ENCODE assay signal across 9 mouse cellular contexts in genomic region chr17:79714368-79714895, GRCm38 (mm10). TPM values are rescaled to one million over a fixed set of nuclear protein-coding genes. Genes with fewer than 3 reads are reported as not detected.
A peak's percentile ranks its signal among the peaks of the same experiment; 100 is the strongest.
DNase-seq lines count a peak whose midpoint lies in the region; ATAC-seq lines count a peak whose summit lies in the region.
"Had no signal": no experiment of that assay in that cellular context is flagged by ENCODE, and none has a peak within 500 bp of the region (broad histone marks: within the 10 kb centered on the region; RNA-seq: fewer than 3 reads in every experiment).

No protein-coding gene starts in this region.

- H3K4me3 ChIP-seq in brown adipose tissue, adult 24 weeks (ENCODE audit: insufficient read depth, low read depth, low read length): peak overlapping the region; percentile 59
- H3K4me3 ChIP-seq in hindbrain, embryonic 13.5 days: peak overlapping the region; percentile 47
- peak overlapping the region; percentile 42 for H3K4me3 ChIP-seq in midbrain, embryonic 15.5 days
- H3K4me3 ChIP-seq: erythroblast, embryonic 14.5 days had no signal

- no peaks in the 10 kb centered on the region for H3K9me3 ChIP-seq in hindbrain, embryonic 13.5 days
- H3K9me3 ChIP-seq in midbrain, embryonic 15.5 days: no peaks in the 10 kb centered on the region

- 0 out of 2 replicates have a peak overlapping the region, but pooled peaks have one; percentile 41 for H3K27ac ChIP-seq in brown adipose tissue, adult 24 weeks (replicated peaks; ENCODE audit: low read depth, low read length)
- H3K27ac ChIP-seq in hindbrain, embryonic 13.5 days: no peak overlapping the region
- H3K27ac ChIP-seq in midbrain, embryonic 15.5 days: no peak overlapping the region

- ATAC-seq in hindbrain, embryonic 13.5 days (ENCODE audit: low FRiP score): no peak
- no peak for ATAC-seq in midbrain, embryonic 15.5 days (replicated peaks)

- under 1% methylated on average over 16 of the region's 16 CpGs for WGBS in hindbrain, embryonic 13.5 days
- WGBS in midbrain, embryonic 15.5 days: 2% methylated on average over 16 of the region's 16 CpGs

- DNase-seq in heart, adult 11 months: peak; percentile 91
- DNase-seq in heart, postnatal 36 days: no peak
- DNase-seq in right cerebral cortex, adult 2 months (ENCODE audit: low spot score in 2 of 2): no peak
- DNase-seq in right cerebral cortex, postnatal 36 days (ENCODE audit: low spot score in 2 of 2): no peak
- no peak for DNase-seq in adrenal gland, postnatal 14 days

- H3K4me1 ChIP-seq in brown adipose tissue, adult 24 weeks (ENCODE audit: control insufficient read depth, insufficient read depth, insufficient read length, low read length): peaks cover 10% of the 10 kb centered on the region
- H3K4me1 ChIP-seq in hindbrain, embryonic 13.5 days (replicated peaks): peaks cover 38% of the 10 kb centered on the region
- H3K4me1 ChIP-seq in midbrain, embryonic 15.5 days: peaks cover 31% of the 10 kb centered on the region

- peak overlapping the region; percentile 83 for H3K4me2 ChIP-seq in hindbrain, embryonic 13.5 days
- peak overlapping the region; percentile 88 for H3K4me2 ChIP-seq in midbrain, embryonic 15.5 days

- peak overlapping the region; percentile 70; the same call in 1 of the 2 replicates for H3K9ac ChIP-seq in hindbrain, embryonic 13.5 days
- H3K9ac ChIP-seq in midbrain, embryonic 15.5 days: no peak overlapping the region

- intact Hi-C loops in heart, postnatal 36 days (cut with DNase I): loop anchor here (2.0 kb wide), 1 partner anchor 604 kb away; no protein-coding TSS in a partner anchor

- H3K36me3 ChIP-seq in hindbrain, embryonic 13.5 days: no peaks in the 10 kb centered on the region
- H3K36me3 ChIP-seq in midbrain, embryonic 15.5 days (replicated peaks): no peaks in the 10 kb centered on the region

- peaks cover 76% of the 10 kb centered on the region for H3K27me3 ChIP-seq in hindbrain, embryonic 13.5 days
- peaks cover 57% of the 10 kb centered on the region for H3K27me3 ChIP-seq in midbrain, embryonic 15.5 days (replicated peaks)

RNA-seq across cellular contexts. Expression of gene Cyp1b1, which starts 0.4 kb away (rescaled TPM):
- 1 to 10 TPM; 5.1 to 5.5 TPM for total RNA-seq in heart, postnatal 36 days (2021)
- polyA plus RNA-seq in brown adipose tissue, adult 24 weeks (2012; ENCODE audit: insufficient read depth, insufficient read length, missing spikeins): 3.0 and 3.1 TPM in 2 replicates
- 9.3 and 10.6 TPM in 2 replicates for polyA plus RNA-seq in hindbrain, embryonic 13.5 days (2015; fragmentation: Nextera tagmentation; extraction: Ambion mirVana)
- polyA plus RNA-seq in midbrain, embryonic 15.5 days (2015; fragmentation: Nextera tagmentation; extraction: Ambion mirVana): 7.0 and 7.4 TPM in 2 replicates
- total RNA-seq in adrenal gland, postnatal 14 days (2021): 21.2 and 33.9 TPM in 2 replicates
- polyA plus RNA-seq: erythroblast, embryonic 14.5 days had no signal
